Mouse (Mus musculus) intestine, embryonic 15.5 days (tissue): ENCODE data around the gene Idi2. TPM values are rescaled to one million over a fixed set of nuclear protein-coding genes. Genes with fewer than 3 reads are reported as not detected.
"Not testable (repeated sequence)": the region's sequence is repeated elsewhere in the genome, so short reads cannot be mapped to it uniquely, and the experiment has no call there.

Experiments
- ATAC-seq: fragments of 200-750 bp; cut with Nextera tagmentation; 2 replicates; pipeline ENCODE4 v1.8.0; 2017; ENCODE audit warnings: moderate TSS enrichment, moderate library complexity
- H3K27ac ChIP-seq: fragments of 300-500 bp; sonication (generic); 2 replicates; pipeline ENCODE4 v1.5.1; 2015; ENCODE audit warnings: mild to moderate bottlenecking, inconsistent platforms
- H3K27me3 ChIP-seq: fragments of 300-500 bp; sonication (generic); replicated peaks from 2 replicates; pipeline ENCODE4 v1.6.1; 2015; ENCODE audit warnings: inconsistent platforms
- H3K36me3 ChIP-seq: fragments of 300-500 bp; sonication (generic); 2 replicates; pipeline ENCODE4 v1.6.1; 2015; ENCODE audit warnings: inconsistent platforms
- H3K4me1 ChIP-seq: fragments of 300-500 bp; sonication (generic); replicated peaks from 2 replicates; pipeline ENCODE4 v1.6.1; 2015; ENCODE audit warnings: inconsistent platforms
- H3K4me2 ChIP-seq: fragments of 300-500 bp; sonication (generic); replicated peaks from 2 replicates; pipeline ENCODE4 v1.6.1; 2015; ENCODE audit warnings: mild to moderate bottlenecking, inconsistent platforms
- H3K4me3 ChIP-seq: fragments of 300-500 bp; sonication (generic); replicated peaks from 2 replicates; pipeline ENCODE4 v1.5.1; 2015; ENCODE audit warnings: inconsistent platforms
- H3K9ac ChIP-seq: fragments of 300-500 bp; sonication (generic); 2 replicates; pipeline ENCODE4 v1.6.1; 2015; ENCODE audit warnings: inconsistent platforms
- H3K9me3 ChIP-seq: fragments of 300-500 bp; sonication (generic); 2 replicates; pipeline ENCODE4 v1.6.1; 2016; ENCODE audit warnings: inconsistent platforms
- WGBS: fragments of 180-500 bp; shearing (Covaris S2); methylation state at CpG from one replicate; pipeline ENCODE4 v1.1.7; 2015; 5-methylcytosine and 5-hydroxymethylcytosine counted together
- polyA plus RNA-seq: library from polyadenylated mRNA; unstranded; fragments of >200 nt; fragmentation: Nextera tagmentation; extraction: Ambion mirVana; gene quantifications from 2 replicates; pipeline ENCODE4 v1.2.1, GENCODE M21; 2015

Gene Idi2
- polyA plus RNA-seq, 1 experiment from 2014 or later: not detected

GRCm38 (mm10) chr13:8961128-8961888 is 8.6 kb downstream of the Idi2 start:
- not testable (repeated sequence) for H3K4me3 ChIP-seq

GRCm38 (mm10) chr13:8962266-8962665 is 9.6 kb downstream of the Idi2 start:
- H3K36me3 ChIP-seq, H3K9me3 ChIP-seq, H3K4me2 ChIP-seq, H3K27me3 ChIP-seq, ATAC-seq, H3K27ac ChIP-seq, H3K4me1 ChIP-seq, H3K4me3 ChIP-seq, H3K9ac ChIP-seq: not testable (repeated sequence)
- WGBS: 35% methylated on average over 5 of the region's 5 CpGs

More at GRCm38 (mm10) chr13:8961128-8961888, 8.6 kb downstream of the Idi2 start:
- not testable (repeated sequence) for ATAC-seq, H3K9ac ChIP-seq, H3K4me1 ChIP-seq, H3K36me3 ChIP-seq, H3K9me3 ChIP-seq, H3K27me3 ChIP-seq, H3K4me2 ChIP-seq, H3K27ac ChIP-seq
- 60% methylated on average over 3 of the region's 3 CpGs for WGBS

GRCm38 (mm10) chr13:8965224-8965623 is 12.6 kb downstream of the Idi2 start:
- Histone ChIP-seq H3K27ac (no peak overlapping the region), H3K4me1 (no peaks in the 10 kb centered on the region), H3K4me2 (no peak overlapping the region), H3K9ac (no peak overlapping the region), H3K4me3 (no peak overlapping the region), H3K27me3 (no peaks in the 10 kb centered on the region), H3K36me3 (peaks cover 8% of the 10 kb centered on the region; the same call in 1 of the 2 replicates), H3K9me3 (no peaks in the 10 kb centered on the region)
- WGBS: 96% methylated on average over 5 of the region's 5 CpGs
- no peak for ATAC-seq

GRCm38 (mm10) chr13:8967742-8968141 is 15.1 kb downstream of the Idi2 start:
- no peaks in the 10 kb centered on the region for H3K4me1 ChIP-seq
- H3K27me3 ChIP-seq: no peaks in the 10 kb centered on the region
- no peak overlapping the region for H3K4me2 ChIP-seq
- ATAC-seq: no peak
- no peak overlapping the region for H3K4me3 ChIP-seq
- H3K36me3 ChIP-seq: peaks cover 13% of the 10 kb centered on the region; the same call in 1 of the 2 replicates
- H3K27ac ChIP-seq: no peak overlapping the region
- H3K9ac ChIP-seq: no peak overlapping the region
- WGBS: 95% methylated on average over 8 of the region's 8 CpGs
- no peaks in the 10 kb centered on the region for H3K9me3 ChIP-seq

GRCm38 (mm10) chr13:8972369-8972768 is 19.7 kb downstream of the Idi2 start:
- no peak overlapping the region for H3K4me2 ChIP-seq
- no peak for ATAC-seq
- H3K9me3 ChIP-seq: no peaks in the 10 kb centered on the region
- no peak overlapping the region for H3K27ac ChIP-seq
- H3K9ac ChIP-seq: no peak overlapping the region
- H3K4me3 ChIP-seq: no peak overlapping the region
- peaks cover 42% of the 10 kb centered on the region for H3K36me3 ChIP-seq
- no peaks in the 10 kb centered on the region for H3K27me3 ChIP-seq
- no peaks in the 10 kb centered on the region for H3K4me1 ChIP-seq

GRCm38 (mm10) chr13:8972972-8973371 is 20.3 kb downstream of the Idi2 start:
- no peak for ATAC-seq
- peaks cover 42% of the 10 kb centered on the region for H3K36me3 ChIP-seq
- no peak overlapping the region for H3K9ac ChIP-seq
- H3K9me3 ChIP-seq: no peaks in the 10 kb centered on the region
- no peak overlapping the region for H3K4me2 ChIP-seq
- H3K27ac ChIP-seq: no peak overlapping the region
- H3K4me1 ChIP-seq: no peaks in the 10 kb centered on the region
- 98% methylated on average over 3 of the region's 3 CpGs for WGBS
- no peak overlapping the region for H3K4me3 ChIP-seq
- H3K27me3 ChIP-seq: no peaks in the 10 kb centered on the region

GRCm38 (mm10) chr13:8992231-8992630 is 39.6 kb downstream of the Idi2 start:
- ATAC-seq: no peak
- 89% methylated on average over 6 of the region's 6 CpGs for WGBS
- H3K4me3 ChIP-seq: no peak overlapping the region

GRCm38 (mm10) chr13:8995159-8995989 is 42.7 kb downstream of the Idi2 start:
- H3K4me1 ChIP-seq: 0 out of 2 replicates have a peak, but pooled peaks cover 2% of the 10 kb centered on the region
- ATAC-seq: peak; percentile 79
- 3% methylated on average over 33 of the region's 33 CpGs for WGBS
- H3K4me3 ChIP-seq: peak overlapping the region; percentile 77
- H3K9me3 ChIP-seq: no peaks in the 10 kb centered on the region
- H3K9ac ChIP-seq: peak overlapping the region; percentile 73
- H3K27ac ChIP-seq: no peak overlapping the region
- H3K36me3 ChIP-seq: peaks cover under 1% of the 10 kb centered on the region; the same call in 1 of the 2 replicates
- no peaks in the 10 kb centered on the region for H3K27me3 ChIP-seq
- H3K4me2 ChIP-seq: peak overlapping the region; percentile 67

More at GRCm38 (mm10) chr13:8992231-8992630, 39.6 kb downstream of the Idi2 start:
- H3K9me3 ChIP-seq: no peaks in the 10 kb centered on the region
- H3K27ac ChIP-seq: no peak overlapping the region
- no peak overlapping the region for H3K4me2 ChIP-seq
- H3K4me1 ChIP-seq: 0 out of 2 replicates have a peak, but pooled peaks cover 2% of the 10 kb centered on the region
- no peak overlapping the region for H3K9ac ChIP-seq
- H3K27me3 ChIP-seq: no peaks in the 10 kb centered on the region
- H3K36me3 ChIP-seq: peaks cover 13% of the 10 kb centered on the region

- no peaks in the 10 kb centered on the region for H3K27me3 ChIP-seq
- no peaks in the 10 kb centered on the region for H3K36me3 ChIP-seq
- WGBS: under 1% methylated on average over 51 of the region's 51 CpGs
- 0 out of 2 replicates have a peak, but pooled peaks cover 2% of the 10 kb centered on the region for H3K4me1 ChIP-seq
- peak; percentile 99 for ATAC-seq
- H3K4me2 ChIP-seq: peak within 1 kb of the TSS; percentile 67
- H3K27ac ChIP-seq: peak within 1 kb of the TSS; percentile 69
- H3K4me3 ChIP-seq: peak within 1 kb of the TSS; percentile 77
- H3K9me3 ChIP-seq: no peaks in the 10 kb centered on the region
- peak within 1 kb of the TSS; percentile 84 for H3K9ac ChIP-seq
Observed at GRCm38 (mm10) chr13:8995990-8996786, 43.5 kb downstream of the Idi2 start, which contains the start of gene Gtpbp4. Gene Gtpbp4 (minus strand): TSS chr13:8996083.

GRCm38 (mm10) chr13:8997221-8997620 is 44.6 kb downstream of the Idi2 start:
- H3K9ac ChIP-seq, H3K27me3 ChIP-seq, ATAC-seq, H3K4me1 ChIP-seq, H3K36me3 ChIP-seq, H3K9me3 ChIP-seq, H3K4me2 ChIP-seq, H3K4me3 ChIP-seq, H3K27ac ChIP-seq: not testable (repeated sequence)
- 80% methylated on average over 5 of the region's 5 CpGs for WGBS

GRCm38 (mm10) chr13:8999464-8999863 is 46.8 kb downstream of the Idi2 start:
- no peak overlapping the region for H3K4me3 ChIP-seq
- WGBS: 79% methylated on average over 8 of the region's 8 CpGs
- no peak overlapping the region for H3K27ac ChIP-seq
- H3K4me1 ChIP-seq: no peaks in the 10 kb centered on the region
- H3K27me3 ChIP-seq: no peaks in the 10 kb centered on the region
- H3K9me3 ChIP-seq: no peaks in the 10 kb centered on the region
- no peak for ATAC-seq
- no peak overlapping the region for H3K9ac ChIP-seq
- no peak overlapping the region for H3K4me2 ChIP-seq
- H3K36me3 ChIP-seq: no peaks in the 10 kb centered on the region

- H3K36me3 ChIP-seq: no peaks in the 10 kb centered on the region
- 79% methylated on average over 2 of the region's 2 CpGs for WGBS
- H3K27ac ChIP-seq: no peak overlapping the region
Observed at GRCm38 (mm10) chr13:9003306-9003705, 50.6 kb downstream of the Idi2 start.

More at GRCm38 (mm10) chr13:9003306-9003705, 50.6 kb downstream of the Idi2 start:
- Histone ChIP-seq H3K27me3 (no peaks in the 10 kb centered on the region), H3K4me1 (no peaks in the 10 kb centered on the region), H3K9ac (no peak overlapping the region), H3K9me3 (no peaks in the 10 kb centered on the region), H3K4me3 (no peak overlapping the region), H3K4me2 (no peak overlapping the region)
- no peak for ATAC-seq
